Comparison of ENCODE assay signal across 34 mouse cellular contexts in the genomic region with DNA sequence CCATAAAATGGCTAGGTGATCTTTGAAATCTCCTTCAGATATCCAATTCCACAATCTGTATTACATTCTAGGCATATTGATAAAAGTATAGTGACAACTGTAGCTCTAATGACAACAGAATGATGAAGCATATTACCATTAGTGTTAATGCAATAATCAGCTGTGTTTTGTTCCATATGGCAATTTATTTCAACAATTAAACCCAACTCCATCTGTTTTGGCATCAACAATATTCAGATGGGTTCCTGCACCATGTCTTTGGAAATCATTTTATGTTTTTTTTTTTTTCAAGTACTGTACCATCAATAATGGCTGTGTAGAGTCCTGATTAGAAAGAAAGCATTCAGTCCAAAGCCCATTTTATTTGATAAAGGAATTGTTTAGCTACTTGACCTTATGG.
"Had no signal": no experiment of that assay in that cellular context is flagged by ENCODE, and none has a peak within 500 bp of the region (broad histone marks: within the 10 kb centered on the region; RNA-seq: fewer than 3 reads in every experiment).

No protein-coding gene starts in this region.

- H3K27me3 ChIP-seq: heart, embryonic 12.5 days; heart, embryonic 13.5 days; heart, embryonic 15.5 days; hindbrain, embryonic 12.5 days; hindbrain, embryonic 13.5 days; hindbrain, embryonic 15.5 days; intestine, embryonic 15.5 days; kidney, embryonic 15.5 days had no signal

- H3K4me2 ChIP-seq: heart, embryonic 11.5 days; heart, embryonic 12.5 days; heart, embryonic 13.5 days; heart, embryonic 15.5 days; hindbrain, embryonic 12.5 days; hindbrain, embryonic 13.5 days; hindbrain, embryonic 14.5 days; hindbrain, embryonic 15.5 days; intestine, embryonic 15.5 days; kidney, embryonic 15.5 days had no signal

- H3K36me3 ChIP-seq: heart, embryonic 12.5 days; heart, embryonic 13.5 days; heart, embryonic 15.5 days; hindbrain, embryonic 10.5 days; hindbrain, embryonic 12.5 days; hindbrain, embryonic 13.5 days; hindbrain, embryonic 15.5 days; intestine, embryonic 15.5 days; kidney, embryonic 15.5 days had no signal

- H3K4me1 ChIP-seq: heart, embryonic 12.5 days; heart, embryonic 13.5 days; heart, embryonic 15.5 days; hindbrain, embryonic 10.5 days; hindbrain, embryonic 12.5 days; hindbrain, embryonic 13.5 days; hindbrain, embryonic 15.5 days; intestine, embryonic 15.5 days; kidney, embryonic 15.5 days had no signal

- H3K4me3 ChIP-seq: heart, embryonic 12.5 days; heart, embryonic 13.5 days; heart, embryonic 15.5 days; hindbrain, embryonic 10.5 days; hindbrain, embryonic 12.5 days; hindbrain, embryonic 13.5 days; hindbrain, embryonic 15.5 days; intestine, embryonic 15.5 days; kidney, embryonic 15.5 days; layer of hippocampus, adult 2 months; left cerebral cortex, adult 2 months had no signal

- H3K27ac ChIP-seq: heart, embryonic 13.5 days; heart, embryonic 15.5 days; hindbrain, embryonic 10.5 days; hindbrain, embryonic 12.5 days; hindbrain, embryonic 13.5 days; hindbrain, embryonic 14.5 days; hindbrain, embryonic 15.5 days; hindbrain, postnatal 0 days; intestine, embryonic 15.5 days; kidney, embryonic 15.5 days; kidney, postnatal 0 days; layer of hippocampus, adult 2 months; left cerebral cortex, adult 2 months had no signal

- ATAC-seq: hindbrain, embryonic 16.5 days; hindbrain, postnatal 0 days; inflammation-experienced regulatory T-cells, adult 6 months; intestine, embryonic 15.5 days; intestine, embryonic 16.5 days; intestine, postnatal 0 days had no signal

- H3K9ac ChIP-seq: heart, embryonic 12.5 days; heart, embryonic 13.5 days; heart, embryonic 15.5 days; hindbrain, embryonic 12.5 days; hindbrain, embryonic 13.5 days; hindbrain, embryonic 14.5 days; hindbrain, embryonic 15.5 days; intestine, embryonic 15.5 days; kidney, embryonic 15.5 days had no signal

- H3K9me3 ChIP-seq: heart, embryonic 12.5 days; heart, embryonic 13.5 days; heart, embryonic 15.5 days; hindbrain, embryonic 10.5 days; hindbrain, embryonic 12.5 days; hindbrain, embryonic 13.5 days; hindbrain, embryonic 15.5 days; intestine, embryonic 15.5 days; kidney, embryonic 15.5 days had no signal

- DNase-seq: heart, postnatal 10 days; heart, postnatal 14 days; heart, postnatal 36 days; kidney, adult 11 months; kidney, adult 18-20 months; kidney, adult 2 months; kidney, adult 8-10 months; kidney, adult 9 months; kidney, postnatal 10 days; kidney, postnatal 14 days; kidney, postnatal 25 days; kidney, postnatal 36 days; kidney, postnatal 4 days; layer of hippocampus, adult 9-11 months; layer of hippocampus, postnatal 36 days had no signal
